Mouse (Mus musculus): ENCODE data around the gene Gm2956. TPM values are rescaled to one million over a fixed set of nuclear protein-coding genes. Genes with fewer than 3 reads are reported as not detected.
"Not testable (repeated sequence)": the region's sequence is repeated elsewhere in the genome, so short reads cannot be mapped to it uniquely, and the experiment has no call there.

Gm2956 gene
- total RNA-seq (2014; rRNA removed) (not detected in 2 replicates), polyA plus RNA-seq (2012; rRNA removed) (not detected in 2 replicates)

- not testable (repeated sequence) for H3K27me3 ChIP-seq (ENCODE audit: control insufficient read depth, insufficient read depth, low read length); H3K4me1 ChIP-seq (ENCODE audit: control insufficient read depth, insufficient read depth, low read length); H3K79me2 ChIP-seq (ENCODE audit: control insufficient read depth, insufficient read depth, low read length); H3K27ac ChIP-seq (replicated peaks; ENCODE audit: insufficient read depth, low read depth, low read length); H3K9ac ChIP-seq (ENCODE audit: low read depth, low read length); H3K4me3 ChIP-seq (ENCODE audit: insufficient read depth, low read depth, low read length); H3K36me3 ChIP-seq (ENCODE audit: control insufficient read depth, insufficient read depth, low read length); DNase-seq (ENCODE audit: extremely low read depth, low read depth, low spot score)
- 1% methylated on average over 15 of the region's 37 CpGs for WGBS
These were observed at the start of gene Gm2956 for GRCm38 (mm10) chr14:3332087-3332677. TSS of gene Gm2956 (plus strand) at chr14:3332627.

- not testable (repeated sequence) for H3K4me1 ChIP-seq (ENCODE audit: control insufficient read depth, insufficient read depth, low read length); DNase-seq (ENCODE audit: extremely low read depth, low read depth, low spot score); H3K4me3 ChIP-seq (ENCODE audit: insufficient read depth, low read depth, low read length); H3K27ac ChIP-seq (replicated peaks; ENCODE audit: insufficient read depth, low read depth, low read length); H3K36me3 ChIP-seq (ENCODE audit: control insufficient read depth, insufficient read depth, low read length); H3K27me3 ChIP-seq (ENCODE audit: control insufficient read depth, insufficient read depth, low read length); H3K9ac ChIP-seq (ENCODE audit: low read depth, low read length); H3K79me2 ChIP-seq (ENCODE audit: control insufficient read depth, insufficient read depth, low read length)
- TF ChIP-seq CTCF (IDR thresholded peaks at IDR 0.05; ENCODE audit: low read depth, low read length): 0 out of 2 replicates have a peak, but pooled peaks have one; percentile 6
- WGBS: 21% methylated on average over 6 of the region's 8 CpGs
These were observed 979 bp downstream of the Gm2956 start for GRCm38 (mm10) chr14:3333406-3333805.

- H3K4me3 ChIP-seq (ENCODE audit: insufficient read depth, low read depth, low read length); H3K27me3 ChIP-seq (ENCODE audit: control insufficient read depth, insufficient read depth, low read length); H3K36me3 ChIP-seq (ENCODE audit: control insufficient read depth, insufficient read depth, low read length); DNase-seq (ENCODE audit: extremely low read depth, low read depth, low spot score); H3K4me1 ChIP-seq (ENCODE audit: control insufficient read depth, insufficient read depth, low read length); H3K27ac ChIP-seq (replicated peaks; ENCODE audit: insufficient read depth, low read depth, low read length); H3K9ac ChIP-seq (ENCODE audit: low read depth, low read length); H3K79me2 ChIP-seq (ENCODE audit: control insufficient read depth, insufficient read depth, low read length): not testable (repeated sequence)
- no CpG with 5 or more reads among the region's 2 CpGs for WGBS
These were observed 62.4 kb downstream of the Gm2956 start, which contains the start of gene Gm10413 for GRCm38 (mm10) chr14:3394793-3395192. TSS of gene Gm10413 (plus strand) at chr14:3395093.

Other genes starting within 250 kb of the Gm2956 start
- not detected in 2 replicates for gene Gm10340, start 198.6 kb upstream of the Gm2956 start, total RNA-seq (2014; rRNA removed)
- not detected in 2 replicates for gene Gm10340, start 198.6 kb upstream of the Gm2956 start, polyA plus RNA-seq (2012; rRNA removed)
- gene Gm5795, start 144.4 kb upstream of the Gm2956 start, total RNA-seq (2014; rRNA removed): not detected in 2 replicates
- not detected in 2 replicates for gene Gm5795, start 144.4 kb upstream of the Gm2956 start, polyA plus RNA-seq (2012; rRNA removed)
- not detected in 2 replicates for gene D830030K20Rik, start 124.1 kb upstream of the Gm2956 start, total RNA-seq (2014; rRNA removed)
- gene D830030K20Rik, start 124.1 kb upstream of the Gm2956 start, polyA plus RNA-seq (2012; rRNA removed): 0.05 TPM in 1 of 2 replicates, not detected in the other
- not detected in 2 replicates for gene Gm10413, start 62.5 kb downstream of the Gm2956 start, total RNA-seq (2014; rRNA removed)
- not detected in 2 replicates for gene Gm10413, start 62.5 kb downstream of the Gm2956 start, polyA plus RNA-seq (2012; rRNA removed)
- not detected in 2 replicates for gene Gm10409, start 80.0 kb downstream of the Gm2956 start, total RNA-seq (2014; rRNA removed)
- not detected in 2 replicates for gene Gm10409, start 80.0 kb downstream of the Gm2956 start, polyA plus RNA-seq (2012; rRNA removed)
- gene Gm3005, start 95.5 kb downstream of the Gm2956 start, total RNA-seq (2014; rRNA removed): not detected in 2 replicates
- not detected in 2 replicates for gene Gm3005, start 95.5 kb downstream of the Gm2956 start, polyA plus RNA-seq (2012; rRNA removed)
- gene Gm10408, start 116.8 kb downstream of the Gm2956 start, total RNA-seq (2014; rRNA removed): not detected in 2 replicates
- gene Gm10408, start 116.8 kb downstream of the Gm2956 start, polyA plus RNA-seq (2012; rRNA removed): not detected in 2 replicates